Mouse (Mus musculus): ENCODE measurements around the gene Dus2.

DNA sequence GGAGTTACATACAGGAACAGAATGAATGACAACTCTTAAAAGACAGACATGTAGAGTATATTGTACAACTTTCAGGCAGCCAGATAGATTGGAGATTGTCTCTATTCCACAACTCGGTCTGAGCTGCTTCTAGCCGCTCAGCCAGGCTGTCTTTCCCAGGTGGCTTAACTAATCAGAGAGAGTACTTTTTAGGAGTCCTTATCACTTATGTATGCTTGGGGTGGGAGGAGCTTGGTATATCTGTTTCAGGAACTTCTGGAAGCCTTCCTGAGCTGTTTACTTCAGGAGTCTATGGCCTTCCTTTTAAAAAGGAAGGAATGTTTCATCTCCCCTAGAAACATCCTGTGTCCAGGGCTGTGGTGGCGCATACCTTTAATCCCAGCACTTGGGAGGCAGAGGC lies 26.9 kb downstream of the Dus2 start:
- TF ChIP-seq POLR2AphosphoS2 (IDR thresholded peaks at IDR 0.05; ENCODE audit: low read depth, low read length), result no peak
- no peak for TF ChIP-seq NRF1 (IDR thresholded peaks at IDR 0.05; ENCODE audit: low read depth, low read length)
- TF ChIP-seq CTCF (conservative IDR thresholded peaks at IDR 0.05 in 1 of 2, IDR thresholded peaks at IDR 0.05 in 1 of 2; ENCODE audit: low read depth in 2 of 2, low read length in 2 of 2), result no peak
- no peak for TF ChIP-seq ZNF384 (IDR thresholded peaks at IDR 0.05; ENCODE audit: low read depth, low read length)
- TF ChIP-seq USF2 (conservative IDR thresholded peaks at IDR 0.05; ENCODE audit: low read depth, low read length), result no peak
- TF ChIP-seq POLR2A (IDR thresholded peaks at IDR 0.05; ENCODE audit: low read depth, low read length), result no peak
- TF ChIP-seq JUN (IDR thresholded peaks at IDR 0.05; ENCODE audit: insufficient read depth, low read depth, low read length), result no peak
- TF ChIP-seq EP300 (IDR thresholded peaks at IDR 0.05; ENCODE audit: low read length), result no peak

Measured in CH12.LX (cell line).